Mouse (Mus musculus): ENCODE results near the gene Txnip. TPM values are rescaled to one million over a fixed set of nuclear protein-coding genes. Genes with fewer than 3 reads are reported as not detected.

Txnip gene
- polyA plus RNA-seq, 1 experiment from 2014 or later, result 57.6 TPM

Other genes with a start within 250 kb of the Txnip start
- gene BC107364, start 105.7 kb upstream of the Txnip start, polyA plus RNA-seq (2015; fragmentation: Nextera tagmentation; extraction: Ambion mirVana), result not detected in 2 replicates
- gene Hfe2, start 32.8 kb upstream of the Txnip start, polyA plus RNA-seq (2015; fragmentation: Nextera tagmentation; extraction: Ambion mirVana), result 0.62 and 0.76 TPM in 2 replicates
- 0.81 and 1.7 TPM in 2 replicates for gene Gm16253, start 19.0 kb downstream of the Txnip start, polyA plus RNA-seq (2015; fragmentation: Nextera tagmentation; extraction: Ambion mirVana)
- 41.1 and 42.0 TPM in 2 replicates for gene Polr3gl, start 36.2 kb downstream of the Txnip start, polyA plus RNA-seq (2015; fragmentation: Nextera tagmentation; extraction: Ambion mirVana)
- 5.3 and 6.5 TPM in 2 replicates for gene Ankrd34a, start 38.7 kb downstream of the Txnip start, polyA plus RNA-seq (2015; fragmentation: Nextera tagmentation; extraction: Ambion mirVana)
- 5.7 and 6.2 TPM in 2 replicates for gene Lix1l, start 43.2 kb downstream of the Txnip start, polyA plus RNA-seq (2015; fragmentation: Nextera tagmentation; extraction: Ambion mirVana)
- 147 TPM in 2 replicates for gene Rbm8a, start 72.0 kb downstream of the Txnip start, polyA plus RNA-seq (2015; fragmentation: Nextera tagmentation; extraction: Ambion mirVana)
- 52.0 and 52.6 TPM in 2 replicates for gene Pex11b, start 77.4 kb downstream of the Txnip start, polyA plus RNA-seq (2015; fragmentation: Nextera tagmentation; extraction: Ambion mirVana)
- gene Gm42957, start 77.5 kb downstream of the Txnip start, polyA plus RNA-seq (2015; fragmentation: Nextera tagmentation; extraction: Ambion mirVana), result 0.15 and 0.16 TPM in 2 replicates
- 0.71 and 0.81 TPM in 2 replicates for gene Itga10, start 87.6 kb downstream of the Txnip start, polyA plus RNA-seq (2015; fragmentation: Nextera tagmentation; extraction: Ambion mirVana)
- gene Ankrd35, start 112.2 kb downstream of the Txnip start, polyA plus RNA-seq (2015; fragmentation: Nextera tagmentation; extraction: Ambion mirVana), result 0.58 and 0.59 TPM in 2 replicates
- gene Pias3, start 138.4 kb downstream of the Txnip start, polyA plus RNA-seq (2015; fragmentation: Nextera tagmentation; extraction: Ambion mirVana), result 33.9 and 36.7 TPM in 2 replicates
- gene Nudt17, start 150.6 kb downstream of the Txnip start, polyA plus RNA-seq (2015; fragmentation: Nextera tagmentation; extraction: Ambion mirVana), result 10.1 and 10.6 TPM in 2 replicates
- 38.4 and 38.8 TPM in 2 replicates for gene Polr3c, start 169.7 kb downstream of the Txnip start, polyA plus RNA-seq (2015; fragmentation: Nextera tagmentation; extraction: Ambion mirVana)
- 76.2 and 80.2 TPM in 2 replicates for gene Rnf115, start 169.7 kb downstream of the Txnip start, polyA plus RNA-seq (2015; fragmentation: Nextera tagmentation; extraction: Ambion mirVana)